Mouse (Mus musculus) stomach, embryonic 14.5 days (tissue): ENCODE measurements around the gene Sms. TPM values are rescaled to one million over a fixed set of nuclear protein-coding genes. Genes with fewer than 3 reads are reported as not detected.

ENCODE experiments used
- ATAC-seq: fragments of 200-750 bp; cut with Nextera tagmentation; 2 replicates; pipeline ENCODE4 v1.8.0; 2017; ENCODE audit warnings: low read depth, moderate TSS enrichment; ENCODE audit not compliant: insufficient number of reproducible peaks, insufficient read depth, low FRiP score
- H3K27ac ChIP-seq: fragments of 300-500 bp; sonication (generic); 2 replicates; pipeline ENCODE4 v1.5.1; 2014; ENCODE audit warnings: mild to moderate bottlenecking, low read length, moderate library complexity, mixed read lengths
- H3K27me3 ChIP-seq: fragments of 300-500 bp; sonication (generic); 2 replicates; pipeline ENCODE4 v1.6.1; 2014; ENCODE audit warnings: low read length, control low read depth, mixed read lengths; ENCODE audit not compliant: control insufficient read depth, insufficient read depth
- H3K36me3 ChIP-seq: fragments of 300-500 bp; sonication (generic); 2 replicates; pipeline ENCODE4 v1.6.1; 2014; ENCODE audit warnings: mild to moderate bottlenecking, control low read depth, low read length, moderate library complexity, mixed read lengths; ENCODE audit not compliant: control insufficient read depth, insufficient read depth
- H3K4me1 ChIP-seq: fragments of 300-500 bp; sonication (generic); 2 replicates; pipeline ENCODE4 v1.6.1; 2014; ENCODE audit warnings: low read length, control low read depth, mixed read lengths; ENCODE audit not compliant: control insufficient read depth, insufficient read depth
- H3K4me2 ChIP-seq: fragments of 300-500 bp; sonication (generic); replicated peaks from 2 replicates; pipeline ENCODE4 v1.6.1; 2014; ENCODE audit warnings: low read depth, low read length, control low read depth
- H3K4me3 ChIP-seq: fragments of 300-500 bp; sonication (generic); 2 replicates; pipeline ENCODE4 v1.5.1; 2014; ENCODE audit warnings: low read depth, low read length, control low read depth
- H3K9ac ChIP-seq: fragments of 300-500 bp; sonication (generic); replicated peaks from 2 replicates; pipeline ENCODE4 v1.6.1; 2014; ENCODE audit warnings: low read depth, mild to moderate bottlenecking, control low read depth, low read length, moderate library complexity, mixed read lengths
- H3K9me3 ChIP-seq: fragments of 300-500 bp; sonication (generic); 2 replicates; pipeline ENCODE4 v1.6.1; 2016; ENCODE audit warnings: low read depth, low read length, control low read depth; ENCODE audit not compliant: control insufficient read depth
- WGBS: fragments of 180-500 bp; shearing (Covaris S2); extraction: QIAGEN DNeasy Blood & Tissue Kit; methylation state at CpG from one replicate; pipeline ENCODE4 v1.1.7; 2014; 5-methylcytosine and 5-hydroxymethylcytosine counted together
- polyA plus RNA-seq: library from polyadenylated mRNA; unstranded; fragments of >200 nt; fragmentation: Nextera tagmentation; extraction: Ambion mirVana; gene quantifications from 2 replicates; pipeline ENCODE4 v1.2.1, GENCODE M21; 2014

The Sms gene
- polyA plus RNA-seq, 1 experiment from 2014 or later, result 60.4 TPM

GRCm38 (mm10) chrX:157468795-157469194 is 23.3 kb downstream of the Sms start:
- no peak for ATAC-seq
- no peaks in the 10 kb centered on the region for H3K36me3 ChIP-seq
- no peak overlapping the region for H3K9ac ChIP-seq
- H3K9me3 ChIP-seq, result no peaks in the 10 kb centered on the region
- no peaks in the 10 kb centered on the region for H3K4me1 ChIP-seq
- no peak overlapping the region for H3K4me2 ChIP-seq
- H3K27me3 ChIP-seq, result no peaks in the 10 kb centered on the region
- WGBS, result 85% methylated on average over 3 of the region's 3 CpGs
- no peak overlapping the region for H3K27ac ChIP-seq
- no peak overlapping the region for H3K4me3 ChIP-seq

DNA sequence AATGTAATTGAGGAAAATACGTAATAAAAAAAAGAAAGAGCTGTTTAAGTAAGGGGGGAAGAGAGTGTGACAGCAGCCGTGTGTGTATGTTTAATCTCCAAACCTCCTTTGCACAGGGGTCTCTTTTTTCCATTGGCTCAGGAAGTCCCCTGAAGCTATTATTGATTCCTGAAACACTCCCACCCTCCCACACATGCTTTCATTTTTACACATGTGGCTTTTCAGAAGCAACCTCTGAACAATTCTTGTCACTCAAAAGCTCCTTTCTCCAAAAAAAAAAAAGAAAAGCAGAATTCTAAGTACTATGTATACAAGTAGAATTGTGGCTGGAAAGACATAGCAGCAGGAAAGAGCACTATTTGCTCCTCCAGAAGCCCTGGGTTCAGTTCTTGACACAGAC is 24.0 kb downstream of the Sms start:
- Histone ChIP-seq H3K4me2 (no peak overlapping the region), H3K4me1 (no peaks in the 10 kb centered on the region), H3K4me3 (no peak overlapping the region), H3K9ac (no peak overlapping the region), H3K36me3 (no peaks in the 10 kb centered on the region), H3K27me3 (no peaks in the 10 kb centered on the region), H3K9me3 (no peaks in the 10 kb centered on the region), H3K27ac (no peak overlapping the region)
- 50% methylated on average over 2 of the region's 2 CpGs for WGBS
- ATAC-seq, result no peak

DNA sequence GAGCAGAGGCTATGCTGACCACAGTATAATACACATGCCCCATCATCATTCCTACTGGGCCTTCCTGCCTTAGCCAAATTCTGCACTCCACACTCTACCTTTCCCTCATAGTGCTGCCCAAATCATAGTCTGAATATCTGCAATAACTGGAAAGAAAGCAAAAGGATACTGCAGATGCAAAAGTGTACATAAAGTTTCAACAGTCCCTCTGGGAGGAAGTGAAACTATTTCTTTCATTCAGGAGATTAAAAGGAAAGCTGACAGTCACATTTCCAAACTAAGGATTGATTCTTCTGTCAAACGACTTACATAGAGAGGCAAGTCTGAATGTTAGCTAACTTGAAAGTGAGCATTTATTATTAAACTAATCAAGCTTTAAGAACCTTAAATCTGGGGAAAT is 26.1 kb downstream of the Sms start:
- H3K27me3 ChIP-seq, result no peaks in the 10 kb centered on the region
- H3K27ac ChIP-seq, result no peak overlapping the region
- H3K9ac ChIP-seq, result no peak overlapping the region
- no peaks in the 10 kb centered on the region for H3K9me3 ChIP-seq
- WGBS, result 74% methylated on average over 1 of the region's 1 CpGs
- H3K4me2 ChIP-seq, result no peak overlapping the region
- H3K36me3 ChIP-seq, result no peaks in the 10 kb centered on the region
- no peak for ATAC-seq
- no peaks in the 10 kb centered on the region for H3K4me1 ChIP-seq
- H3K4me3 ChIP-seq, result no peak overlapping the region

DNA sequence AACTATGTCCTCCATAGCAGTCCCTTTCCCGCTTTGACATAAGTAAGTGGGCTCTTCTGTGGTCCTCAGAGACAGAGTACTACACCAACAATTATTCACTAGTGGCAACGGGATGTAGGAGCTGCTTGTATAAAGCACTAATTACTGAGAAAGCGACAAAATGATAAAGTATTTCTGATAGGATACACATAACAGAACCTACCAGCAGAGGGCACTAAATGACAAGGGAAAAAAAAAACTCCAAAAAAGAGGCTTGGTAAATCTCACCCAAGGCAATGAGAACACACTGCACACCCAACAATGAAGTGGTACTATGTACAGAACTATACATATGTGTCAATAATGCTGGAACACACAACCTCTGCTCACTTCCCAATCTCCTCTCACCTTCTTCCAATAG is 29.4 kb downstream of the Sms start:
- no peak for ATAC-seq
- Histone ChIP-seq H3K9me3 (no peaks in the 10 kb centered on the region), H3K4me3 (no peak overlapping the region), H3K9ac (no peak overlapping the region), H3K27ac (no peak overlapping the region), H3K27me3 (no peaks in the 10 kb centered on the region), H3K36me3 (no peaks in the 10 kb centered on the region), H3K4me2 (no peak overlapping the region), H3K4me1 (no peaks in the 10 kb centered on the region)
- WGBS, result 65% methylated on average over 3 of the region's 3 CpGs

- Histone ChIP-seq H3K27me3 (no peaks in the 10 kb centered on the region), H3K4me2 (no peak overlapping the region), H3K9ac (no peak overlapping the region), H3K27ac (no peak overlapping the region), H3K4me3 (no peak overlapping the region), H3K9me3 (no peaks in the 10 kb centered on the region), H3K36me3 (no peaks in the 10 kb centered on the region; the same call in 1 of the 2 replicates), H3K4me1 (no peaks in the 10 kb centered on the region)
- WGBS, result 66% methylated on average over 1 of the region's 1 CpGs
- ATAC-seq, result no peak
Measured at GRCm38 (mm10) chrX:157454430-157454829, 37.7 kb downstream of the Sms start.

GRCm38 (mm10) chrX:157449000-157449399 is 43.1 kb downstream of the Sms start:
- no peaks in the 10 kb centered on the region for H3K9me3 ChIP-seq
- H3K27ac ChIP-seq, result no peak overlapping the region
- no peaks in the 10 kb centered on the region for H3K4me1 ChIP-seq
- WGBS, result 83% methylated on average over 1 of the region's 1 CpGs
- H3K4me3 ChIP-seq, result no peak overlapping the region
- ATAC-seq, result no peak
- no peaks in the 10 kb centered on the region; the same call in 1 of the 2 replicates for H3K36me3 ChIP-seq
- H3K4me2 ChIP-seq, result no peak overlapping the region
- no peaks in the 10 kb centered on the region for H3K27me3 ChIP-seq
- H3K9ac ChIP-seq, result no peak overlapping the region

DNA sequence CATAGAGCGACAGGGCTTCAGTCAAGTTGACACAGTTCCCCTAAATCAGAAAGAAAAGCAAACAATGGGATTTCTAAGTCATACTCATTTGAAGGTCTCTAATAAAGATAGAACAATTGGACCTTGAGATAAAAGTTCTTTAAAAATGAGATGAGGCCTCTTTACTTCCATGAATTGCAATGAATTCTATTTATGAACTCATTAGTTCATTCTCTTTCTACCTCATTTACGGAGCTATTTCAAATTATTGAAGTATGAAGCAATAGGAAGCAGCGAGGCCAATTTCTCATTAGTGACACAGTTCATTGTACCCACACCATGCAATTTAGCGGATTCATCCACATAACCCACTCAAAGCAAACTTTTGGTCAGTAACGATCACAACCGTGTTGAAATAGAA is 44.7 kb downstream of the Sms start:
- no peaks in the 10 kb centered on the region; the same call in 1 of the 2 replicates for H3K36me3 ChIP-seq
- no peak for ATAC-seq

DNA sequence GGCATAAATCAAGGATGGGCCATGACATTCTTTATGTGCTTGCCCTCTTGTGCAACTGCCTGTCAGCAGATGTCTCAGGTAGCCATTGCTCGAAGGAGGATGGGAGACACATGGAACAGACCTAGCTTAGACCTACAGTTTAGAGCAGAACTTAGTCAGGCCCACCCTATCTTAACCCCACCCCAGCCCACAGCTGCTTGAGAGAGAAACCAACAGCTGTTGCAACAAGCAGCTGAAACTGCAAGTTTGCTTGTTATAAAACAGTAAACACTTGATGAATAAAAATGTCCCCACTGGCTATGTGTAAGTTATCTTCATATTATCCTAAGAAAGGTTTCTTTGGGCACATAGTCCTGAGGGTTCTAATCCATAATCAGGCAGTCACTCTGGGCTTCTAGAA is 57.3 kb downstream of the Sms start:
- Histone ChIP-seq H3K36me3 (no peaks in the 10 kb centered on the region), H3K9me3 (no peaks in the 10 kb centered on the region), H3K9ac (no peak overlapping the region), H3K27ac (no peak overlapping the region), H3K27me3 (no peaks in the 10 kb centered on the region), H3K4me2 (no peak overlapping the region), H3K4me3 (no peak overlapping the region), H3K4me1 (no peaks in the 10 kb centered on the region)
- 76% methylated on average over 1 of the region's 1 CpGs for WGBS
- no peak for ATAC-seq

More for the DNA sequence above, 44.7 kb downstream of the Sms start:
- 84% methylated on average over 6 of the region's 6 CpGs for WGBS
- Histone ChIP-seq H3K27me3 (no peaks in the 10 kb centered on the region), H3K4me1 (no peaks in the 10 kb centered on the region), H3K9me3 (no peaks in the 10 kb centered on the region), H3K4me3 (no peak overlapping the region), H3K27ac (no peak overlapping the region), H3K9ac (no peak overlapping the region), H3K4me2 (no peak overlapping the region)

- no peak for ATAC-seq
- H3K4me1 ChIP-seq, result no peaks in the 10 kb centered on the region
- H3K4me2 ChIP-seq, result no peak overlapping the region
- no peaks in the 10 kb centered on the region for H3K27me3 ChIP-seq
- H3K27ac ChIP-seq, result no peak overlapping the region
- H3K36me3 ChIP-seq, result no peaks in the 10 kb centered on the region
- H3K9me3 ChIP-seq, result no peaks in the 10 kb centered on the region
- no peak overlapping the region for H3K9ac ChIP-seq
- WGBS, result 43% methylated on average over 2 of the region's 2 CpGs
- H3K4me3 ChIP-seq, result no peak overlapping the region
Measured at GRCm38 (mm10) chrX:157419451-157419850, 72.6 kb downstream of the Sms start.
